Mouse (Mus musculus): ENCODE measurements around the gene Bri3.

DNA sequence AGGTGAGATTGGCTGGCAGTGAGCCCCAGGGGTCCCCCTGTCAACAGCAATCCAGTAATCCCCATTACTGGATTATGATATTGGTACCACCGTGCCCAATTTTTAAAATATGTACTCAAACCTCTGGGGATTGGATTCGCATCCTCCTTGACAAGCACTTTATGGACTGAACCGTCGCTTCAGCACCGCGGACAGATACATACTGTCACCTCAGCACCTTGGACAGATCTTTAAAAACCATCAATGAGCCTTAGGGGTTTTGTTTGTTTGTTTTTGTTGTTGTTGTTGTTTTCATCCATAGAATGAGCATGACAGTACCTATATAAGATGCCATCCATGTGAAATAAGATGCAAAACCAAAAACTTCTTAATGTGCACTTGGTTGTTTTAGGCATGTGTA lies 247.1 kb downstream of the Bri3 start:
- no peak for TF ChIP-seq POLR2A (IDR thresholded peaks at IDR 0.05; ENCODE audit: extremely low read depth, insufficient read depth, low read length)
- TF ChIP-seq CTCF (IDR thresholded peaks at IDR 0.05; ENCODE audit: low read depth, low read length) = no peak
